Mouse (Mus musculus) CD4-positive helper T cell, adult 2 months (primary cell): ENCODE results near the gene Nfya.
"Not testable (repeated sequence)": the region's sequence is repeated elsewhere in the genome, so short reads cannot be mapped to it uniquely, and the experiment has no call there.

ENCODE experiments used
- DNase-seq: peaks from one replicate; pipeline ENCODE4 v3.0.0-alpha.2; 2012; ENCODE audit warnings: low read depth, missing footprints, low spot score

Nfya gene

DNA sequence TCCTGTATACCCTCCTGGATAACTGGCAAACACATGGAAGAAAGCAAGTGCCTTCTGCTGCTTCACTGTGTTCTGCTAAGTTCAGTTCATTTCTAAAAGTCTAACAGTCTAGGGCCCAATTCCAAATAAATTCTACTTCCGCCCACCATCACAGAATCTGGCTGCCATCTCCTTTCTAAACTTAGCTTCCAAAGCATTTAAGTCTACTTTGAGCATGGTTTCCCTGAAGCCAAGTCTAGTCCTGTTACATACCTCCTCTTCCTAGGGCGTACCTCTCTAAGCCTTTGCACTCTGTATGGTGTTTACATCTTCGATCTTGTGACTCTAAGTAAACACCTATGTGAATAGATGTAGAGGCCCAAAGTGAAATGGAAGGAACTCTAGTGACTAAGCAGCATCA is 17.1 kb downstream of the Nfya start:
- no peak for DNase-seq

DNA sequence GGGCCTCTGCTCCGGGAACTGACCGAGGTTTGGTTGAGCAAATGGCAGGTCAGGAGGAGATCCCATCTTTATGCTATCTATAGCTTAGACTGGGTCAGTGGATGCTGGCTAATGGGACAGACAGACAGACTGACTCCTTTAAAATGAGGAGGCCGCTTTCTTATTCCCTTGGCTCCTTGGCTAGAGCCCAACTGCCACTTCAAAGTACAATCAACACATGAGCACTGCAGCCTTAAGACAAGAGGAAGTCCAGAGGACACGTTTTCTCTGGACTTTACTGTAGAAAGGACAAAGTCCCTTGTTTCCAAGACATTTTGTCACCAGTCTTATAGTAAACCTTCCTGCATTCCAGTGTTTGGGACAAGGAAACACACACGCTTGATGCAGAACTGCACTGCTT is 18.3 kb downstream of the Nfya start:
- DNase-seq: no peak

DNA sequence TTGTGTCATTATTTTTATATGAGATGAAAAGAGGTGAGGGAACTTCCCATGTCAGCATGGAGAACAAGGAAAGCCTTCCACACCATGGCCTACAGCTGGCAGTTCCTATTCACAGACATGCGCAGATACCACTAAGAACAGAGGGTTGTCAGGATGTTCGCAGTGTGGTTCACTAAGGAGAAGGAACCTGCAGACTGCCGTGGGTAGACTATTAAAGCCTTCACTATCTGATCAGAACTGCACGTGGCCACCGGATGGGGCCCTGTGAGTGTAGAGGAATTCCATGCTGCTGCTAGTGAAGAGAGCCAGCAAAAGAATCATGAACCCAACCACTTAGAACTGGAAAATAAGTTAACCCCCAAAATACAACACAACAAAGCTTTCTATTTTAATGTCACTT is 20.3 kb downstream of the Nfya start:
- DNase-seq: no peak

DNA sequence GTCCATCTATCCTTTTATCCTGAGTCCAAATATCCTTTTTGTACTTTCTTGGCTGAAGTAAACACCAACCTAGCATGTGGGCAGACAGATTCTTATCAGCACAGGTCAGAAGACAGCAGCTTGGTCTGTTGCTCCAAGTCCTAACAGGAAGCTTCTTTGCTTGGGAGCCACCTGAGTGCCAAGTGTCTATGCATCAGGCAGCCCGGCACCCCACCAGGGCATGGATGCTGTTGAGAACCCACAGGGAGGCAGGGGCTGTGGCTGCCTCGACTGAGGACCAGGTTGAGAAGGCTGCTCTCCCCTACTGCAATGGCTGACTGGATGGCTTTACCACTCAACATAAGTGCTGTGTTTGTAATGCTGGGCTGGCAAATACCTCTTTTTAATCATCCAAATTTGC is 21.0 kb downstream of the Nfya start:
- DNase-seq: no peak

DNA sequence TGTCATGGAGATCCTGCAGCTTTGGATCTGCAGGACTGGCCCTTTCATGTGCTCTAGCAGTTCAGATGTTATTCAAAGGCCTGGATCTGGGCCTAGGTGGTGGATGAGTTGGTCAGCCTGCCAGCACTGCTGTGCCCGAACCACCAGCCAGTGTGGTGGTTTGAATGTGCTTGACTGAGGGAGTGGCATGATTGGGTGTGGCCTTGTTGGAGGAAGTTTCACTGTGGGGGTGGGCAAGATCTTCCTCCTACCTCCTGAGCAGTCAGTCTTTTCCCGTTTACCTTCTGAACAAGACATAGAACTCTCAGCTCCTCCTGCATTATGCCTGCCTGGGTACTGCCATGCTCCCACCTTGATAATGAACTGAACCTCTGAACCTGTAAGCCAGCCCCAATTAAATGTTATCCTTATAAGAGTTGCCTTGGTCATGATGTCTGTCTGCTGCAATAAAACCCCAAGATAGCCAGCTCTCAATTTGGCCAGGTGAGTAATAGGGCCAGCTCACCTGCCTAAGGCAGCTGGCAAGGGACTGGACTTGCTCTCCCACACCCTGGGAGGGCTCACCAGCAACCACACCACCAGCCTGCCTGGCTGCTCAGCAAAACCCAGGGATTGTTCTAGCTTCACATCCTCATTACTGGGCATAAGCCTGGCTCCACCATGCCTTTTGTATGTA is 23.8 kb downstream of the Nfya start:
- no peak for DNase-seq

DNA sequence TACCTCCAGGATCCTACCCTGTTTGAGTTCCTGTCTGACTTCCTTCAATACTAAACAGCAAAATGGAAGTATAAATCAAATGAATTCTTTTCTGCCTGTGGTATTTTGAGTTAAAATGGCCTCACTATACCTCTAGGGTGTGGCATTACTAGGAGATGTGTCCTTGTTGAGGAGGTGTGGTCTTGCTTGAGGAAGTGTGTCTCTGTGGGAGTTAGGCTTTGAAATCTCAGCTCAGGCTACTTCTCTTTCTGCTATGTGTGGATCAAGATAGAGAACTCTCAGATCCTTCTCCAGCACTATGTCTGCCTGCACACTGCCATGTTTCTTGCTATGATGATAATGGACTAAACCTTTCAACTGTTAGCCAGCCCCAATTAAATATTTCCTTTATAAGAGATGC is 30.7 kb downstream of the Nfya start:
- no peak for DNase-seq

DNA sequence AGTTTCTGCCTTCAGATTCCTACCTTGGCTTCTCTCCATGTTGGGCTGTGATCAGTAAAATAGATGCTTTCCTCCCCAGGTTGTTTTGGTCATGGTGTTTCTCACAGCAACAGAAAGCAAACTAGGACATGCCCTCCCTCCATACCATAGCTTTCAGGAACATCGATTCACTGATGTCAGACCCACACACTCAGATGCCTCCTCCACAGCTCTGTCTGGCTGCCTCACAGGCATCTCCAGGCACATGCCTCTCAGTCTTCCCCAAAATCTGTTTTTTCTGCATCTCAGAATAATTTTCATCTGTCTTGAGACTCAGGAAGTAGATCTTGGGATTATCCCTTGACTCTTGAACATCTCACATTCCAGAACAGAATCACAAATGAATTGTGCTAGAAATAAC is 33.6 kb downstream of the Nfya start:
- DNase-seq: no peak

DNA sequence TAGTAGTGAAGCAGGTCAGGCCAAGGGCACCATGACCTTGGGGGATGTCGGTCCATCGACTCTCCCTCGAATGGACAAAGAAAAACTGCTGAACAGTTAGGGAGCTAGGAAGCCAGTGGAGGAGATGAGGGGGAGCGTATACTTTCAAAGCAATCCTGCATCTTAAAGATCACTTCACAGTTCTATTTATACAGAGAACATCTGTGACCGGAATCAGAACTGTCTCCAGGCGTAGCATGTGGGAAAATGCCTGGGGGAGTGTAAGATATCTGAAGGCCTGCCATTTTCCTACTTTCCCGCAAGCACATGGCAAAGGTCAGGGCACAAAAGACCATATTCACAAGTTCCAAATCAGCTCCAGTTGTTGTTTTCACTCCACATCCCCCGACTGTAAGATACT is 36.7 kb downstream of the Nfya start:
- DNase-seq: no peak

DNA sequence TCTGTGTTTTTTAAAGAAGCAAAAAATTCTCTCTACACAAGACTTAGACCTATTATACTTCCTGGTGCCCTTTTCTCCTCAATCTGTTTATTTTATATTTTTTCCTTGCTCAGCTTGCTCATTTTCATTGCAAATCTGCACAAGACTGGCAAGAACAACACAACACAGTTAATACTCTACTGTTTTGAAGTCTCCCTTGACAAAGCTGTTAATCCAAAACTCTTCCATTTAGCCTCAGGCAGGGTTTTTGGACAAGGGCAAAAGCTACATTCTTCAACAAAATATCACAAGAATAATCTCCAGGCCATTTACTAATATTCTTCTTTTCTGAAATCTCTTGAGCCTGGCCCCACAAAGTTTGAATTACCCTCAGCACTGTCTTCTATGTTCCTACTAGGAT is 38.1 kb downstream of the Nfya start:
- no peak for DNase-seq

DNA sequence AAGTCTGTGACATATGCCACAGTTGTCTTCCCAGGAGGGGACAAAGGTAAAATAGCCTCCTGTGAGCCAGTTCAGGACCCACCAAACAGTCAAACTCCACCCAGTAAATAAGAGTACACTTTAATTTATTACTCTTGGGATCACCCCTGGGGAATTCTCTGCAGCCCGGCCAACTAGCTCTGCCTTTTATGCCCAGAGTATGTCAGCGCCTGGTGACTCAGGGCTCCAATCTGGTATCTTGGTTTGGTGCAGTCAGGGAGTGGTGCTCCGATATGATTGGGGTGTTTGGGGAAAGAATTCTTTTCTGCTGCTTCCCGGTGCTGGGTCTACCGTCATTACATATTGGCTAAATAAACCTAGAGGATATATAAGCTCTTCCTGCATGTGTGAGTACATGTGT is 42.9 kb downstream of the Nfya start:
- DNase-seq: no peak

DNA sequence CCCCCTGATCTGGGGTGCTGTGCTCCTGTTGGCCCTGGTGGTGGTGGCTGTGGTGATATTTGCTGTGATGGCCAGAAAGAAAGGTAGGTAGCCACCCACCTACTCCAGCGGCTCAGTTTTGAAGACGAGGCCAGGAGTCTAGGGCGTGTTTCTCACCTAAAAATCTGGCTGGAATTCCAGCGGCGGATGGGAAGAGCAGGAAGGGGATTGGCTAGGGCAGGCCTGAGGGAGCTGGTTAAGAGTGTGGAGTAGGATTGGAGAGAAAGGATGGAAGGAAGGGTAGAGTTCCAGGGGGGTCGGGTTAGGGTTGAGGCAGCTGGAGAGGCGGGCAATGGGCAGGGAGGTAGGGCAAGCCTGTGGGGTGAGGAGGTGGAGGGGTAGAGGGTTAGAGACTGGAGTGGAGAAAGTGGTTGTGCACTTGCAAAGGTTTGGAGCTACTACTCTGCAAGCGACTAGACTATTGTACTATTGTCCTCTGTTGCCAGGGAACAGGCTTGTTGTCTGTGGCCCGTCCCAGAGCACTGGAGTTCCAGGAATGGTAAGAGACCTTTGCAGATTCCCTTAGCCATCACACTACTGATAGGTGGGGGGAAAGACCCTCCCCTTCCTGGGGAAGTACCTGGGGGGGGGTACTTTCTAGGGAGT is 44.1 kb downstream of the Nfya start:
- DNase-seq: no peak

DNA sequence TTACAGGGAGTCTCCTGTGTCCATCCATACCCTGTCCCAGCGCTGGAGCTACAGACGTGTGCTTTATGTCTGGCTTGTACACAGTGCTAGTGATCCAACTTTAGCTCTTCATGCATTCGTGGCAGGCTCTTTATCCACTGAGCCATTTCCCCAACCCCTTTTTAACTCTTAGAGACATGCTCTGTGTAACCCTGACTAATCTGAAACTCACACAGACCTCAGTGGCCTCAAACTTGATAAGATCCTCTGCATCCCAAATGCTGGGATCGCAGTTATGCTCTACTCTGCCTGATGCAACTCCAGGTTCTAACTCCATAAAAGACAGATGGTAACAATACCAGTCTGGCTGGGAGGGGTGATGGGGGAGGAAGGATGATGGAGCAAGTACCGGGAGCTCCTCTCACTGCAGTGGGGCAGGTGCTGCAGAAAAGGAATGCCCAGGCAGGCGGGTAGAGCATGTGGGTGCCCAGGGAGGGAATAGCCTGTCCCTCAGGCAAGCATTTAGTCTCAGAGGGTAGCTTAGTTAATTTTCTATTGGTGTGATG is 46.2 kb downstream of the Nfya start:
- DNase-seq: no peak

DNA sequence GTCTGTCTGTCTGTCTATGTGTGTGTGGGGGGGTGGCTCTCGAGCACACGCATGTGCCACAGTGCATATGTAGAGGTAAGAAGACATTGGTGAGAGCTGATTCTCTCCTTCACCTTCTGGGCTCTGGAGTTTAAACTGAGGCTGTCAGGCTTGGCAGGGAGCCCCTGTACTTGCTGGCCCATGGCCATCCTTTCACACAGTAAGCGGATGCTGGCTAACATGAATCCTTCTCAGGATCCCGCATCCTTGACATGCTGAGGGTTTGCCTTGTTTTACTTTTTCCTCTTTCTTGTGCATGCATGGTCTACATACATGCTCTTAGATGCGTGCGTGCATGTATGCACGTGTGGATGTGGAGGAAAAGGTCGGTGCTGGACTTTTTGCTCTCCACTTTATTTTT is 46.7 kb downstream of the Nfya start:
- DNase-seq: no peak

DNA sequence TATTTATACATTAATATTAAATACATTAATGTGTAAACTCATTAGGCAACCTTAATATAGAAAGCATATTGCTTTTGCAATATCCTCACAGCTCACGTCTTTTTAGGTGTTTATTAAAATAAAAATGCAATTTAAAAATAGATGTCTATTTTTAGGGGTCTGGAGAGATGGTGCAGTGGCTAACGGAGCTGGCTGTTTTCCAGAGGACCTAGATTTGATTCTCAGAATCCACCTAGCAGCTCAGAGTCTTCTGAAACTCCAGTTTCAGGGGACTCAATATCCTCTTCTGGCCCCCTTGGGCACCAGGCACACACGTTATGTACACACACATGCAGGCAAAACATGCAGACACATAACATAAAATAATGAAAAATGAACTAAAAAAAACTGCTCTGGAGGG is 47.4 kb downstream of the Nfya start:
- no peak for DNase-seq

DNA sequence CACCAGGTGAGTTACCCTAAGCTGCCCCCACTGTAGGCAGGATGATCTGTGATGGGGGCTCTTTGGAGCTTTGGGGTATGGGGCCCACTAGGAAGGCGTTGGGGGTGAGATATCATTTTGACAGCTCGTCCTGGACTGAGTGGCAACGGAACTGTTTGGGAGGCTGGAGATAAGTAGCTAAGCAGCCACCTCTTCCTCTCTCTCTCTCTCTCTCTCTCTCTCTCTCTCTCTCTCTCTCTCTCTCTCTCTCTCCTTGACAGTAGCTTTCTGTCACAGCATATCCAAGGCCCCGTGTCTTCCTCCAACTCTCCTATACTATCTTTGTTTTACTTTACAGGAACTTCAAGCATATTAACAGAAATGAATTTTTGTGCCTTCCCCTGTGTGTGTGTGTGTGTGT is 49.2 kb downstream of the Nfya start:
- no peak for DNase-seq

DNA sequence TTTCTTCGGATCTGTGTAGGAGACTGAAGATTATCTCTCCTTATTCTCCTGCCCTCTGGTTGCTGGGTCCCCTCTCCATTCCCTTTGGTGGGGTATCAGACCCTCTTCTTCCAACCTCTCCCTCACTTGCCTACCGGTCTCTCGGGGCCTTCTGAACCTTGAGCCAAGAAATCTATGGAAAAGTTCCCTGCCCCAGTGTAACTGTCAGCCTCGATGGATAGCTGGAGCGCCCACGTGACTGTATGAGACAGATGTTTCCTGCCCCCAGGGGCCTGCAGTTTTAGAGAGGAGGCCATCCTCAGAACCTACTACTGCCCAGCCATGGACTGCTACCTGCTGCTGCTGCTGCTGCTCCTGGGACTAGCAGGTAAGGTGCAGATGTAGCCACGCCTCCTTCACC is 50.1 kb downstream of the Nfya start, which contains the start of gene Treml1:
Treml1 (plus strand) TSS at position 301 of the 400 bp plus-strand sequence.
- DNase-seq: no peak

DNA sequence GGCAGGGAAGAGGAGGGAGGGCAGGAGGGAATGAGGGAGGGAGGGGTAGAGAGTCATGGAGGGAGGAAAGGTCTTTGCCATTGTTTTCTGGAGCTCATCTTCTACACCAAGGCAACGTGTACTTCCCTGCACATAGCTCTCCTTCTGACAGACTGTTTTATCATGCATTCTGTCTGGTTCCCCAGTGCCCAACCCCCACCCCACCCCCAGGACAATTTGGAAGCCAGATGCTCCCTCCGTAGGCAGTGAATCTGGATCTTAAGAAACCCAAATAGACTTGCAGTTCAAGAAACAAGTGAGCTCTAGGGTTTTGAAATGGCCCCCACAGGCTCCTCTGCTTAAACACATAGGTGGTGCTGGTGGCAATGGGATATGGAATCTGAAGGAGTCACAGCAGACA is 51.8 kb downstream of the Nfya start:
- no peak for DNase-seq

DNA sequence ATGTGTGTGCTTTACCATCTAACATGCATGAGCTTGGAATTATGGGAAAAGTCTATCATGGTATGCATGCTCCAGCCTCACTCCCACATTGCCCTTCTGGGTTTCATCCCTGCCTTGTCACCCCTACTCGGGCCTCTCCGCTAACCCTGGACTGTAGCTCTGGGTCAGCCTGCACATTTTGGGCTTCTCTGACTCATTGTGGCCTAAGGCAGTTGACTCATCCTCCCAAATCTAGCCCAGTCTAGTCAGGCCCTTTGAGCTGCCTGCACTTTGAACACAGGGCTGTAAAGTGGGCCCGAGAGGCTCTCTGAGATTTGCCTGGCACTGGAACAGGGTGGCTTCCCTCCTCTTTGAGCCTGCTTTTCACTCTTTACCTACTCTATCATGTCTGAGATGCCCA is 53.9 kb downstream of the Nfya start:
- DNase-seq: no peak

DNA sequence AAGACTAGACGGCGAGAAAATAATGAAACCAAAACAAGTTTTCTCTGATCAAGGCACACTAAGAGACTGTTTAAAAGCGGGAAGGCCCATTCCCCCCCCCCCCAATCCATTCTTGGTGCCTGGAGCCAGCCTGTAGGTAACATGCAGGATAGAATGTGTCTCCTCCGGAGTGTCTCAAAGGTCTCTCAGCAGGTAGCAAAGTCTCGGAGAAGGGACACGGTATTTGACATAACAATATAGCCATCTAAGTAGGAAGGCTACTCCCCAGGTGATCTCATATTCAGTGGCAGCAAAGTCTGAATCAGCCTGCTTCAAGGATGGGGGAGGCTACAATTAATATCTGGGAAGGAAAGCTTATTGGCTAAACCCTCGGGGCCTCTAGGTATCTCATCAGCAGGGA is 56.7 kb downstream of the Nfya start:
- not testable (repeated sequence) for DNase-seq

DNA sequence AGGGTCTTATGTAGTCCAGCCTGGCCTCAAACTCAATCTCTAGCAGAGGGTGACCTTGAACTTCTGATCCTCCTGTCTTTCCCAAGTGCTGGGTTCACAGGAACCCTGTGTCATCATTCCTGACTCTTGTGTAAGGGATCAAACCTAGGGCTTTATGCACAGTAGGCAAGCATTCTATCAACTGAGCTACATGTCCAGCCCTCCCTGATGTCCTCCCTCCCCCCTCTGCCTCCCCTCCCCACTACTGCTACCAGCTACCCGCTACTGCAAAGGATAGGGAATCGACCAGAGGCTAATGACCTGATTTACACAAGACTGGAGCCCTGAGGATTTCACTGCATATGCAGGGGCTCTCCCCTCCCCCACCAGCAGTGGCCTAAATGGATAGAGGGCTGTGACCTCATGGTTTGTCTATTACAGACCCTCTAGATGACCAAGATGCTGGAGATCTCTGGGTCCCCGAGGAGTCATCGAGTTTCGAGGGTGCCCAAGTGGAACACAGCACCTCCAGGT is 59.0 kb downstream of the Nfya start:
- no peak for DNase-seq

DNA sequence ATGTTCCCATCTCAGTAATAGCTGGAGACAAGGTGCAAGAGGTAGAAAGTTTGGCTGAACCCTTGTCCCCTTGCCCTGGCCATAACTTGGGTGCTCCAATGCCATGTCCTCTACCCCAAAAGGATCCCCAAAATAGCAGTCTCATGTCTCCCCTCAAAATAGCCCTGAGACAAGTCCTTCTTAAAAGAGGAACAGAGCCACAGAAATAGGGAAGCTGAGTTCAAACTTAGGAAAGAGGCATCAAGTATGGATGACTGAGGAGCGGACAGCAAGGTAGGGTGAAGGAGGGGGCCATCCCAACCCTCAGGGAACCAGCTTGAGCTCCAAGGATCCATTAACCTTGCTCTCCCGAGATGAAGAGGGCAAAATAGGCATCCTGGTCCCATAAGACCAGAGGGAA is 62.4 kb downstream of the Nfya start:
- no peak for DNase-seq

DNA sequence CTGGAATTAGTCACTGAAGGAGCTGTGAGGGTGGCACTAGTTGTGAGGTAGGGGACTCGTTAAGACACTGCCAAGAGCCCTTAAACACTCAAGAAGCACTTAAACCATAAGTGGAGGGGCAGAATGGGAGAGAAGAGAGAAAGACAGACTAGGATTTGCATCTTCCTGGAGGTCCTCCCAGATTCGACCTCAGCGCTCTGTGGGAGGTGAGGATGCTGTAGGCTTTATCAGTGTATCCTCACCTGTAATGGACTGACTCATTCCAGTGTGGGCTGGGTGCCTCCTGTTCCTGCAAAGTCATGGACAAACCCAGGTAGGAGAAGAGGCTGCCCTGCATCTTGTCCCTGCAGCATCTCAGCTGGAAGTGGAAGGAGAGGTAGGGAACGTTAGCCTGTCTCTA is 62.9 kb downstream of the Nfya start:
- no peak for DNase-seq

DNA sequence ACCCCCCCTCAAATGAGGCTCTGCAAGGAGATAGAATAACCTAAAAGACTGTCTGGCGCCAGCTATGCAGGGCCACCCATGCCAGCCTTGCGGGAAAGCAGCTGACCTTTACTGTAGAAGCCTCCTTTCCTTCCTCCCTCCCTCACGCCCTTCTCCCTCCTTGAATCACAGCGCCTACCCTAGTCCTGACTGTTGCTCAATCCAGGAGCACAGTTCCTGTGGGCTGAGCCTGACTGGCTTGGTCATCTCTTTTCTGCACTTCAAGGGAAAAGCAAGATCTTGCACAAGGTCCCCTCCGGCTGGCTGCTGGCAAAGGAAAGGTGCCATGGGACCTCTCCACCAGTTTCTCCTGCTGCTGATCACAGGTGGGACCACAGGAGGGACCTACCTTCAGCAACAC is 63.5 kb downstream of the Nfya start, which contains the start of gene Trem2:
Trem2 (plus strand) TSS at position 171 of the 400 bp plus-strand sequence.
- DNase-seq: no peak
